Mouse (Mus musculus): ENCODE measurements around the gene Entpd8. TPM values are rescaled to one million over a fixed set of nuclear protein-coding genes. Genes with fewer than 3 reads are reported as not detected.

Gene Entpd8
- total RNA-seq, 2 experiments from 2014 or later: not detected

GRCm38 (mm10) chr2:25131601-25132000, 51.5 kb downstream of the Entpd8 start:
- no peak for DNase-seq (ENCODE audit: extremely low spot score in 1 of 2, low spot score in 1 of 2)

Small RNA genes lying within 50 kb of the gene (microRNA-seq; reads per million reads assigned to microRNA genes)
- gene Gm24328 (0 reads per million in 2 experiments), gene Mir7664 (0.55 to 1.4 reads per million in 2 experiments)

Other genes starting within 250 kb of the Entpd8 start
- 10 to 100 TPM; 61.4 to 71.0 TPM for gene Ehmt1, start 160.7 kb upstream of the Entpd8 start, total RNA-seq (2021)
- gene Arrdc1, start 145.1 kb upstream of the Entpd8 start, total RNA-seq (2021): 10 to 100 TPM in 1 of 2 experiments, 1 to 10 TPM in 1; 9.5 to 13.5 TPM
- 10 to 100 TPM; 38.5 TPM for gene Zmynd19, start 130.5 kb upstream of the Entpd8 start, total RNA-seq (2021)
- gene Dph7, start 117.9 kb upstream of the Entpd8 start, total RNA-seq (2021): 10 to 100 TPM; 31.6 to 33.0 TPM
- gene Mrpl41, start 105.2 kb upstream of the Entpd8 start, total RNA-seq (2021): 10 to 100 TPM; 85.3 to 93.5 TPM
- 10 to 100 TPM; 24.2 to 25.2 TPM for gene Pnpla7, start 104.3 kb upstream of the Entpd8 start, total RNA-seq (2021)
- gene Nsmf, start 25.9 kb upstream of the Entpd8 start, total RNA-seq (2021): 100 to 1,000 TPM; 985 to 995 TPM
- not detected for gene Noxa1, start 14.8 kb downstream of the Entpd8 start, total RNA-seq (2021)
- 10 to 100 TPM; 27.5 to 35.7 TPM for gene Nrarp, start 100.5 kb downstream of the Entpd8 start, total RNA-seq (2021)
- 1 to 10 TPM; 1.5 TPM for gene Tor4a, start 116.6 kb downstream of the Entpd8 start, total RNA-seq (2021)
- gene Nelfb, start 131.2 kb downstream of the Entpd8 start, total RNA-seq (2021): 10 to 100 TPM; 55.8 to 58.9 TPM
- gene Stpg3, start 134.3 kb downstream of the Entpd8 start, total RNA-seq (2021): under 1 TPM in 1 of 2 experiments, not detected in 1; 0.32 TPM
- under 1 TPM in 1 of 2 experiments, not detected in 1; 0.59 TPM for gene Fam166a, start 138.4 kb downstream of the Entpd8 start, total RNA-seq (2021)
- 100 to 1,000 TPM; 330 to 361 TPM for gene Tubb4b, start 144.4 kb downstream of the Entpd8 start, total RNA-seq (2021)
- not detected for gene Slc34a3, start 154.1 kb downstream of the Entpd8 start, total RNA-seq (2021)
- not detected for gene Rnf224, start 156.5 kb downstream of the Entpd8 start, total RNA-seq (2021)
- gene Rnf208, start 162.0 kb downstream of the Entpd8 start, total RNA-seq (2021): 100 to 1,000 TPM; 230 to 231 TPM
- under 1 TPM in 1 of 2 experiments, not detected in 1; 0.79 TPM for gene Cysrt1, start 162.1 kb downstream of the Entpd8 start, total RNA-seq (2021)
- gene AL732309.1, start 166.6 kb downstream of the Entpd8 start, total RNA-seq (2021): 1 to 10 TPM; 3.3 to 5.2 TPM
- 10 to 100 TPM; 38.1 to 40.5 TPM for gene Tmem203, start 175.1 kb downstream of the Entpd8 start, total RNA-seq (2021)
- gene Tprn, start 182.3 kb downstream of the Entpd8 start, total RNA-seq (2021): 10 to 100 TPM; 27.0 to 29.4 TPM
- 10 to 100 TPM; 69.2 to 71.6 TPM for gene Ssna1, start 192.1 kb downstream of the Entpd8 start, total RNA-seq (2021)
- gene Anapc2, start 192.2 kb downstream of the Entpd8 start, total RNA-seq (2021): 10 to 100 TPM; 85.1 to 86.5 TPM
- gene Tmem210, start 207.8 kb downstream of the Entpd8 start, total RNA-seq (2021): not detected
- gene Lrrc26, start 209.6 kb downstream of the Entpd8 start, total RNA-seq (2021): not detected
- 100 to 1,000 TPM; 405 to 487 TPM for gene Grin1, start 238.9 kb downstream of the Entpd8 start, total RNA-seq (2021)

Measured in layer of hippocampus, postnatal 25 days (tissue).